Mouse (Mus musculus): ENCODE measurements at regions not wholly inside any gene's neighbourhood (a gene's known extent, or its start where the extent isn't known, plus 50 kb on each side); places are given as distances from the start of the nearest gene placed in this dataset.
A peak's percentile ranks its signal among the peaks of the same experiment; 100 is the strongest.

GRCm38 (mm10) chr4:148384251-148385230, 60.0 kb downstream of the Ubiad1 start:
- DNase-seq (ENCODE audit: low spot score in 2 of 2), result no peak

DNA sequence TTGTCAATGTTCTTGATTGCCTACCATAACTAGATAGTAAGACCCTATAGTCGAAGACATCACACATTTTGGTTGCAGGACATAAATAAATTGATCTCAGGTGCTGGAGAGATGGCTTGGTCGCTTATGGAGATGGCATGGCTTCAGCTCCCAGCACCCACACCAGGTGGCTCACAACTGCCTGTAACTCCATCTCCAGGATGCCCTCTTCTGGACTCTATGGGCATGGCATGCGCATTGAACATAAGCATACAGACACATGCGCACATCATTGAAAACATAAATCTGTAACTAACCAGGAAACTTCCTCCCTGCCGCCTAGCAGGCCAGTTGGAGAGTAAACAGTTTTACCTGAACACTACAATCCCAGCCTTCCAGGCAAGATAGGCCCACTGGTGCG, 64.0 kb downstream of the Ubiad1 start:
- no peak for DNase-seq (ENCODE audit: low spot score in 2 of 2)

DNA sequence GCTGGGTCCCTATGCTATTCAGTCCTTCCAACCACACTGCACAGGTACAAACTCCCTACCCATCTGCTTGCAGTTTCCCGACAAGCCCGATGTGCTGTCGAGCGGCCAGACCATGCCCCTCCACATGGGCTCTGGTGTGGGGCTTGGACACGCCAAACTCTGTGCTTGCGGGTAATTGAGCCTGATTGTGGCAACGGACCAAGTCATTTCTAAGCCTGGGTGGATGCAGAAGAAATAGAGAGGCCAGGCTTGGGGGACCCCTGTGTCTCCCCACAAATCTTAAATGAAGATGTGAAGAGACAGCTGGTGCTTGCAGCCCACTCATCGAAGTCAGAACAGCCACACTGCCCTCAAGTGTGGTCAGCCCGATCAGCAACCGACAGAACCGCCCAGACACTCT, 66.1 kb downstream of the Ubiad1 start:
- DNase-seq (ENCODE audit: low spot score in 2 of 2), result no peak

DNA sequence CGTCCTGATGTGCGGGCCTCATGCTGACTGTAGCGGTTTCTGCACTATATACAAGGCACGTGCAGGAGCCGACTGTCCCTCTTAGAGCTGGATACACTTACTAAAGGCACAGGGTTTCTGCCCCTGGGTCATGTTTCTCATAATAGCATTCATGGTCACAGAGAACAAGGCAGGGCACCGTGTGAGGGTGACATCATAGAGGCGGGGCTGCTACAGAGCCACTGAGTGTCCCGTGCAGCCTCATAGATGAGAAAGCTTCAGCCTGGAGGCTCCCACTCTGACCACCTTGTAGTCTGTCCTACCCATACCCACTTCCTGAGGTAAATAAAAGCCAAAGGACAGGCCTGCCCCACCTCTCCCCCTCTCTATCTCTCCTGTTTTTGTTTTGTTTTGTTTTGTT, 67.2 kb downstream of the Ubiad1 start:
- DNase-seq (ENCODE audit: low spot score in 2 of 2), result no peak

DNA sequence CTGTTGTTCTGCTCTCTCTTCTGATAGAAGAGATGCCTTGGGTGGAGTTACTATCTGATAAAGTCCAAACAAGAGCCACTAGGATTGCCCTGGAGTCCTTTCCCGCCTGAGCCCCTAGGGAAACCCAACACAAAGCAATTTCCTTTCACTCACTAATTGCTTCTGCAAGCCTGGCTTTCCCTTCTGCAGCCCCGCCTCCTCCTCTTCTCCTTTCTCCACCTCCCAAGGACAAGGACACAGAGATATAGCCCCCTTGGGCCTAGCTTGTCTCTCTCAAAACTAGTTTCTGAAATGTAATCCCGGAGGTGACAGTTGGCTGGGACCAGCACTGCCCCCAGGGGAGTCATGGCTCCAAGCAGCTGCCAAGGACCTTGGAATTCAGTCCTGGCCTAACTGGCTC, 68.1 kb downstream of the Ubiad1 start:
- peak in 1 of 2 experiments; percentile 3 for DNase-seq (ENCODE audit: low spot score in 2 of 2)

DNA sequence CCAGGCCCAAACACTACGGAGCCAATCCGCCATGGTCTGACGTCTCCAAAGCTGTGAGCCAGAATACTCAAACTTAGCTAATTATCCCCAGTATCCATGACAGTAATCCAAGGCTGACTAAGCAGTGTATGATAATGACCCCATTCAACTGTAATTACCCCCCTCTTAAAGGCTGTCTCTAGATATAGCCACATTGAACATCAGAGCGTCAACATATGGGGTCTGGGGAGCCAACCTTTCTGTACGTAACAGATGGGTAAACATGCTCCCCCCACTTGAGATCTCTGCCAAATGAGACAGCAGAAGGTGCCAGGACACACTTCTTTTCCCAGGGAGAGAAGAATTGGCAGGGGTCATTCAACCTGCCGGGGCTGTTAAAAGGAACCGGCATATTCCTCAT, 73.1 kb downstream of the Ubiad1 start:
- no peak for DNase-seq (ENCODE audit: low spot score in 2 of 2)

GRCm38 (mm10) chr4:148367671-148368070, 76.9 kb downstream of the Ubiad1 start:
- DNase-seq (ENCODE audit: low spot score in 2 of 2), result no peak

- no peak for DNase-seq (ENCODE audit: low spot score in 2 of 2)
These were observed 78.0 kb upstream of the Disp3 start for GRCm38 (mm10) chr4:148365804-148366203.

GRCm38 (mm10) chr4:148363366-148364121, 75.8 kb upstream of the Disp3 start:
- no peak for DNase-seq (ENCODE audit: low spot score in 2 of 2)

GRCm38 (mm10) chr4:148360931-148361330, 73.2 kb upstream of the Disp3 start:
- no peak for DNase-seq (ENCODE audit: low spot score in 2 of 2)

GRCm38 (mm10) chr4:148358336-148358735, 70.6 kb upstream of the Disp3 start:
- no peak for DNase-seq (ENCODE audit: low spot score in 2 of 2)

- no peak for DNase-seq (ENCODE audit: low spot score in 2 of 2)
These were observed 69.5 kb upstream of the Disp3 start for GRCm38 (mm10) chr4:148357221-148357621.

- no peak for DNase-seq (ENCODE audit: low spot score in 2 of 2)
These were observed 68.9 kb upstream of the Disp3 start for GRCm38 (mm10) chr4:148356654-148357053.

- no peak for DNase-seq (ENCODE audit: low spot score in 2 of 2)
These were observed 66.2 kb upstream of the Disp3 start for GRCm38 (mm10) chr4:148353969-148354368.

DNA sequence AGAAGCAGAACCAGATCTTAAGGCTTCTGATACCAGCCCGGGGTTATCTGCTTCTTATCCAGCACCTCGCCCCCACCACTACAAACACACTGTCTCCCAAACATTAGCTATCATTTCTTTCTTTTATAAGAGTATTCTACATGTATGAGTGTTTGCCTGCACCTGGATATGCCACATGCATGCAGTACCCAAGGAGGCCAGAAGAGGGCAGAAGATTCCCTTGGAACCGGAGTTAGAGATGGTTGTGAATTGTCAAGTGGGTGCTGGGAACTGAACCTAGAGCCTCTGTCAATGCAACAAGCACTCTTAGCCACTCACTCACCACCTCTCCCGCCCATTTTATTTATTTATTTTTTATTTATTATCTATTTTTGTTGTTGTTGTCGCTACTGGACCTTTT, 64.9 kb upstream of the Disp3 start:
- DNase-seq (ENCODE audit: low spot score in 2 of 2), result no peak

GRCm38 (mm10) chr4:148341531-148342157, 53.9 kb upstream of the Disp3 start:
- DNase-seq (ENCODE audit: low spot score in 2 of 2), result no peak

DNA sequence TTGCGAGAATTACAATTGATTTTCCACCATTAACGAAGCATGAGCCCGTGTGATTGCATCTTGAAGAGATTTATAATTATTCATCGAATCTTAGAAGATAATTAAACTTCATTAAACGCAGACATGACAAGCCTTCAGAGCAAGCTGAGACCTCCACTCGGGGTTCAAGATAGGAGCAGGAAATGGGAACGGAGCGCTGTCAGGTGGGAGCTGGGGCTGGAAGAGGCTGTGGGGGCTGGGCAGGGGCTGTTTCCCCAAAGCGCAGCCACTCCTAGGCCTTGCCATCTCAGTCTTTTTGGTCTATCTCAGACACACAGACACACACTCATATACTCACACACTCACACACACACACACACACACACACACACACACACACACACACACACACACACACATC, 52.6 kb upstream of the Disp3 start:
- no peak for DNase-seq (ENCODE audit: low spot score in 2 of 2)

GRCm38 (mm10) chr4:148337890-148338880, 50.4 kb upstream of the Disp3 start:
- no peak for DNase-seq (ENCODE audit: low spot score in 2 of 2)
